ENCODE assay signal across 8 mouse cellular contexts in genomic region chr3:88150999-88151364, GRCm38 (mm10). TPM values are rescaled to one million over a fixed set of nuclear protein-coding genes. Genes with fewer than 3 reads are reported as not detected.
DNase-seq lines count a peak whose midpoint lies in the region; ATAC-seq lines count a peak whose summit lies in the region.

No protein-coding gene starts in this region.

- H3K27me3 ChIP-seq in liver, embryonic 11.5 days (replicated peaks; ENCODE audit: control insufficient read depth, insufficient read depth, low read length), result no peaks in the 10 kb centered on the region
- no peaks in the 10 kb centered on the region for H3K27me3 ChIP-seq in embryonic facial prominence, embryonic 15.5 days
- no peaks in the 10 kb centered on the region for H3K27me3 ChIP-seq in limb, embryonic 11.5 days (ENCODE audit: control insufficient read depth, insufficient read depth, low read length)
- no peaks in the 10 kb centered on the region for H3K27me3 ChIP-seq in neural tube, embryonic 15.5 days (replicated peaks)

- H3K4me3 ChIP-seq in liver, embryonic 11.5 days (ENCODE audit: low read depth, low read length), result no peak overlapping the region
- H3K4me3 ChIP-seq in embryonic facial prominence, embryonic 15.5 days (replicated peaks), result no peak overlapping the region
- no peak overlapping the region for H3K4me3 ChIP-seq in limb, embryonic 11.5 days (ENCODE audit: low read depth, low read length)
- H3K4me3 ChIP-seq in neural tube, embryonic 15.5 days (replicated peaks), result no peak overlapping the region

- no peak for ATAC-seq in liver, embryonic 11.5 days (replicated peaks; ENCODE audit: low FRiP score)
- 0 out of 2 replicates have a peak, but pooled peaks have one; percentile 7 for ATAC-seq in embryonic facial prominence, embryonic 15.5 days (ENCODE audit: insufficient number of reproducible peaks, low FRiP score, low TSS enrichment, low read depth)
- ATAC-seq in limb, embryonic 11.5 days (ENCODE audit: insufficient number of reproducible peaks, low FRiP score, low TSS enrichment, low read depth), result no peak
- no peak for ATAC-seq in neural tube, embryonic 15.5 days (ENCODE audit: low FRiP score)

- H3K9ac ChIP-seq in liver, embryonic 11.5 days (ENCODE audit: low read depth, low read length), result peak overlapping the region; percentile 43; the same call in 1 of the 2 replicates
- no peak overlapping the region for H3K9ac ChIP-seq in embryonic facial prominence, embryonic 15.5 days
- peak overlapping the region; percentile 30; the same call in 1 of the 2 replicates for H3K9ac ChIP-seq in limb, embryonic 11.5 days (ENCODE audit: low read length)
- H3K9ac ChIP-seq in neural tube, embryonic 15.5 days (replicated peaks), result peak overlapping the region; percentile 38; the same call in 1 of the 2 replicates

- DNase-seq in liver, embryonic 11.5 days (ENCODE audit: low spot score), result no peak
- DNase-seq in liver, result no peak
- DNase-seq in limb, embryonic 11.5 days (ENCODE audit: low spot score), result no peak
- no peak for DNase-seq in ovary, postnatal 36 days (ENCODE audit: low spot score)
- DNase-seq in lung, postnatal 14 days, result no peak
- no peak for DNase-seq in thymus, postnatal 25 days

- no peaks in the 10 kb centered on the region; the same call in 1 of the 2 replicates for H3K36me3 ChIP-seq in liver, embryonic 11.5 days (ENCODE audit: control insufficient read depth, insufficient read depth, low read length)
- peaks cover 8% of the 10 kb centered on the region for H3K36me3 ChIP-seq in embryonic facial prominence, embryonic 15.5 days
- H3K36me3 ChIP-seq in limb, embryonic 11.5 days (ENCODE audit: control insufficient read depth, insufficient read depth, low read length), result peaks cover 5% of the 10 kb centered on the region; the same call in 1 of the 2 replicates
- no peaks in the 10 kb centered on the region for H3K36me3 ChIP-seq in neural tube, embryonic 15.5 days

- H3K4me2 ChIP-seq in liver, embryonic 11.5 days, result no peak overlapping the region
- no peak overlapping the region for H3K4me2 ChIP-seq in embryonic facial prominence, embryonic 15.5 days (replicated peaks)
- H3K4me2 ChIP-seq in limb, embryonic 11.5 days (ENCODE audit: low read depth, severe bottlenecking), result no peak overlapping the region
- H3K4me2 ChIP-seq in neural tube, embryonic 15.5 days, result peak overlapping the region; percentile 40; the same call in 1 of the 2 replicates

- 60% methylated on average over 3 of the region's 3 CpGs for WGBS in liver, embryonic 11.5 days
- WGBS in embryonic facial prominence, embryonic 15.5 days, result 59% methylated on average over 3 of the region's 3 CpGs
- WGBS in limb, embryonic 11.5 days, result 60% methylated on average over 3 of the region's 3 CpGs
- WGBS in neural tube, embryonic 15.5 days, result 54% methylated on average over 3 of the region's 3 CpGs

- H3K27ac ChIP-seq in liver, embryonic 11.5 days (ENCODE audit: low read depth, low read length), result no peak overlapping the region
- H3K27ac ChIP-seq in embryonic facial prominence, embryonic 15.5 days (replicated peaks), result peak overlapping the region; percentile 68
- peak overlapping the region; percentile 36; the same call in 1 of the 2 replicates for H3K27ac ChIP-seq in limb, embryonic 11.5 days (replicated peaks; ENCODE audit: low read depth, low read length)
- H3K27ac ChIP-seq in neural tube, embryonic 15.5 days (replicated peaks), result peak overlapping the region; percentile 80

- peaks cover 60% of the 10 kb centered on the region for H3K4me1 ChIP-seq in liver, embryonic 11.5 days (replicated peaks; ENCODE audit: control insufficient read depth, insufficient read depth, low read length)
- H3K4me1 ChIP-seq in embryonic facial prominence, embryonic 15.5 days, result peaks cover 64% of the 10 kb centered on the region
- H3K4me1 ChIP-seq in limb, embryonic 11.5 days (ENCODE audit: control insufficient read depth, insufficient read depth, low read length), result peaks cover 39% of the 10 kb centered on the region
- H3K4me1 ChIP-seq in neural tube, embryonic 15.5 days, result peaks cover 74% of the 10 kb centered on the region

- no peaks in the 10 kb centered on the region for H3K9me3 ChIP-seq in liver, embryonic 11.5 days (ENCODE audit: control insufficient read depth, low read length)
- no peaks in the 10 kb centered on the region for H3K9me3 ChIP-seq in embryonic facial prominence, embryonic 15.5 days (replicated peaks)
- H3K9me3 ChIP-seq in limb, embryonic 11.5 days (ENCODE audit: control insufficient read depth, low read length), result no peaks in the 10 kb centered on the region
- no peaks in the 10 kb centered on the region for H3K9me3 ChIP-seq in neural tube, embryonic 15.5 days (replicated peaks)

RNA-seq across cellular contexts. Expression of gene Mef2d, which starts 8.8 kb away (rescaled TPM):
- 27.6 and 28.0 TPM in 2 replicates for polyA plus RNA-seq in liver, embryonic 11.5 days (2014; fragmentation: Nextera tagmentation; extraction: Ambion mirVana)
- 31.0 and 31.1 TPM in 2 replicates for polyA plus RNA-seq in embryonic facial prominence, embryonic 15.5 days (2015; fragmentation: Nextera tagmentation; extraction: Ambion mirVana)
- 12.6 and 14.3 TPM in 2 replicates for polyA plus RNA-seq in limb, embryonic 11.5 days (2014; fragmentation: Nextera tagmentation; extraction: Ambion mirVana)
- polyA plus RNA-seq in neural tube, embryonic 15.5 days (2015; fragmentation: Nextera tagmentation; extraction: Ambion mirVana), result 14.3 and 20.3 TPM in 2 replicates
